ENCODE assay signal across 10 mouse cellular contexts in the genomic region with DNA sequence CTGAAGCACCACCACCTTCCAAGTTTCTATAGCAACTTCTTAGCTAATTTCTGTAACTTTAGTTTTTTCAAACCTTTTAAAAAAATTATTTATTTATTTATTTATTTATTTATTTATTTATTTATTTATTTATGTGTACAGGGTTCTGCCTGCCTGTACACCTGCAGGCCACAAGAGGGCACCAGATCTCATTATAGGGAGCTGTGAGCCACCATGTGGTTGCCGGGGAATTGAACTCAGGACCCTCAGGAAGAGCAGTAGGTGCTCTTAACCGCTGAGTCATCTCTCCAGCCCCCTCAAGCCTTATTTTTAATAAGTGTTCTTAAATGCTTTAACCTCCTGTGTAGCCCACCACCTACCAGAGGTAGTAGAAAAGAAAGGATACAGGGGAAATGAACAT. TPM values are rescaled to one million over a fixed set of nuclear protein-coding genes. Genes with fewer than 3 reads are reported as not detected.
DNase-seq lines count a peak whose midpoint lies in the region; ATAC-seq and TF ChIP-seq lines count a peak whose summit lies in the region.
"Had no signal": no experiment of that assay in that cellular context is flagged by ENCODE, and none has a peak within 500 bp of the region (broad histone marks: within the 10 kb centered on the region; RNA-seq: fewer than 3 reads in every experiment).

No protein-coding gene starts in this region.

- TF ChIP-seq POLR2A in lung, adult 2 months (IDR thresholded peaks at IDR 0.05; ENCODE audit: borderline replicate concordance, extremely low read depth, low read depth, low read length): no peak
- no peak for TF ChIP-seq POLR2A in small intestine, adult 2 months (IDR thresholded peaks at IDR 0.05; ENCODE audit: low read depth, low read length)

- WGBS in lung, adult 2 months: 79% methylated on average over 2 of the region's 2 CpGs
- WGBS in small intestine, adult 2 months: 79% methylated on average over 2 of the region's 2 CpGs

- no peaks in the 10 kb centered on the region for H3K36me3 ChIP-seq in small intestine, adult 2 months (ENCODE audit: control insufficient read depth, insufficient read depth, low read length)
- H3K36me3 ChIP-seq: liver, embryonic 13.5 days had no signal

- H3K4me1 ChIP-seq in lung, adult 2 months (ENCODE audit: control insufficient read depth, insufficient read depth, low read length): no peaks in the 10 kb centered on the region
- no peaks in the 10 kb centered on the region for H3K4me1 ChIP-seq in small intestine, adult 2 months (ENCODE audit: control insufficient read depth, insufficient read depth, insufficient read length, low read length)

- TF ChIP-seq CTCF in lung, adult 2 months (IDR thresholded peaks at IDR 0.05; ENCODE audit: insufficient read depth, low read length): peak; percentile 37
- TF ChIP-seq CTCF in small intestine, adult 2 months (IDR thresholded peaks at IDR 0.05; ENCODE audit: extremely low read depth, insufficient read length, insufficient replicate concordance, low read depth, low read length): peak; percentile 43; the same call in 1 of the 2 replicates

- H3K4me3 ChIP-seq in lung, adult 2 months (replicated peaks; ENCODE audit: extremely low read depth, low read depth, low read length): no peak overlapping the region
- no peak overlapping the region for H3K4me3 ChIP-seq in small intestine, adult 2 months (ENCODE audit: low read depth, low read length)
- H3K4me3 ChIP-seq: liver, embryonic 13.5 days had no signal

- no peaks in the 10 kb centered on the region for H3K27me3 ChIP-seq in small intestine, adult 2 months (ENCODE audit: control insufficient read depth, insufficient read depth, low read length)
- H3K27me3 ChIP-seq: liver, embryonic 13.5 days had no signal

- no peak for ATAC-seq in frontal cortex, adult (ENCODE audit: low TSS enrichment)

- no peak overlapping the region for H3K27ac ChIP-seq in small intestine, adult 2 months (ENCODE audit: insufficient read depth, low read depth, low read length)
- H3K27ac ChIP-seq: liver, embryonic 13.5 days had no signal

- DNase-seq in embryo, embryonic 10 days (ENCODE audit: low spot score): peak; percentile 32
- no peak for DNase-seq in embryo, embryonic 9.5 days (ENCODE audit: extremely low spot score)
- no peak for DNase-seq in lung, adult 2 months
- DNase-seq in lung, postnatal 4 days: no peak
- peak; percentile 64 for DNase-seq in adrenal gland, postnatal 14 days
- DNase-seq in layer of hippocampus, adult 18-20 months (ENCODE audit: low spot score in 2 of 2): no peak
- DNase-seq: liver, embryonic 13.5 days had no signal

RNA-seq across cellular contexts. Expression of a gene that starts 4.1 kb away (rescaled TPM):
- polyA plus RNA-seq in lung, adult 2 months (2012; rRNA removed): 0.14 TPM in 1 of 2 replicates, not detected in the other
- 0.15 TPM in 1 of 2 replicates, not detected in the other for total RNA-seq in adrenal gland, postnatal 14 days (2021)
- polyA plus RNA-seq in small intestine, adult 2 months (2012; rRNA removed): not detected in 2 replicates
- 1 to 10 TPM; 2.4 to 3.3 TPM for total RNA-seq in layer of hippocampus, adult 18-20 months (2021)
- total RNA-seq: heart, adult 18-20 months had no signal
- polyA plus RNA-seq: liver, embryonic 13.5 days had no signal

RNA-seq across cellular contexts. Expression of a gene that starts 6.7 kb away (rescaled TPM):
- polyA plus RNA-seq in lung, adult 2 months (2012; rRNA removed): 0.03 and 0.06 TPM in 2 replicates
- total RNA-seq in adrenal gland, postnatal 14 days (2021): not detected in 2 replicates
- 0.10 TPM in 1 of 2 replicates, not detected in the other for polyA plus RNA-seq in small intestine, adult 2 months (2012; rRNA removed)
- under 1 TPM; 0.25 to 0.30 TPM for total RNA-seq in layer of hippocampus, adult 18-20 months (2021)
- total RNA-seq: heart, adult 18-20 months had no signal
- polyA plus RNA-seq: liver, embryonic 13.5 days had no signal

RNA-seq across cellular contexts. Expression of a gene that starts 52.7 kb away (rescaled TPM):
- 15.5 and 19.7 TPM in 2 replicates for polyA plus RNA-seq in lung, adult 2 months (2012; rRNA removed)
- total RNA-seq in adrenal gland, postnatal 14 days (2021): 27.5 and 34.5 TPM in 2 replicates
- polyA plus RNA-seq in small intestine, adult 2 months (2012; rRNA removed): 5.1 and 13.0 TPM in 2 replicates
- total RNA-seq in layer of hippocampus, adult 18-20 months (2021): 10 to 100 TPM; 58.8 to 60.8 TPM

Comparison
In these comparisons a context has a peak if more than half of its experiments do, and no peak if none do; other contexts are left out.
1. DNase-seq: peak in embryo, embryonic 10 days (single experiment) and adrenal gland, postnatal 14 days (single experiment); none in embryo, embryonic 9.5 days (single experiment), lung, adult 2 months (single experiment), lung, postnatal 4 days (0 of 2) and layer of hippocampus, adult 18-20 months (0 of 2).